Mouse (Mus musculus): ENCODE results near the gene Pcca.

The Pcca gene

GRCm38 (mm10) chr14:122896106-122896505 lies 362.0 kb downstream of the Pcca start:
- no peak for DNase-seq

GRCm38 (mm10) chr14:122898550-122898949 lies 364.4 kb downstream of the Pcca start:
- no peak for DNase-seq

GRCm38 (mm10) chr14:122900679-122901078 lies 366.6 kb downstream of the Pcca start:
- peak; percentile 23 for DNase-seq

- no peak for DNase-seq
Observed at GRCm38 (mm10) chr14:122901177-122901576, 367.1 kb downstream of the Pcca start.

GRCm38 (mm10) chr14:122901715-122902114 lies 367.6 kb downstream of the Pcca start:
- DNase-seq = no peak

GRCm38 (mm10) chr14:122902136-122902535 lies 368.0 kb downstream of the Pcca start:
- DNase-seq = peak; percentile 34

- peak; percentile 42 for DNase-seq
Observed at GRCm38 (mm10) chr14:122902884-122903283, 368.8 kb downstream of the Pcca start.

GRCm38 (mm10) chr14:122903923-122904351 lies 369.8 kb downstream of the Pcca start:
- no peak for DNase-seq

GRCm38 (mm10) chr14:122905007-122905406 lies 370.9 kb downstream of the Pcca start:
- DNase-seq = no peak

GRCm38 (mm10) chr14:122908075-122908474 lies 374.0 kb downstream of the Pcca start:
- no peak for DNase-seq

- no peak for DNase-seq
Observed at GRCm38 (mm10) chr14:122909368-122910091, 375.4 kb downstream of the Pcca start.

- no peak for DNase-seq
Observed at GRCm38 (mm10) chr14:122911265-122911664, 377.1 kb downstream of the Pcca start.

GRCm38 (mm10) chr14:122912137-122912536 lies 378.0 kb downstream of the Pcca start:
- no peak for DNase-seq

GRCm38 (mm10) chr14:122912812-122913498 lies 378.8 kb downstream of the Pcca start:
- DNase-seq = peak; percentile 63

GRCm38 (mm10) chr14:122913657-122914056 lies 379.5 kb downstream of the Pcca start, which contains the start of gene Ggact:
Gene Ggact, minus strand, starts transcription at chr14:122913757.
- no peak for DNase-seq

- no peak for DNase-seq
Observed at GRCm38 (mm10) chr14:122917676-122918075, 383.6 kb downstream of the Pcca start.

GRCm38 (mm10) chr14:122920011-122920410 lies 385.9 kb downstream of the Pcca start:
- no peak for DNase-seq

- DNase-seq = no peak
Observed at GRCm38 (mm10) chr14:122936460-122936859, 402.3 kb downstream of the Pcca start.

Measured in right cerebral cortex, postnatal 14 days (tissue).